Mouse (Mus musculus) cerebellum, postnatal 10 days (tissue): Measurements from ENCODE around the gene Esp31.

ENCODE experiments used
- DNase-seq, 2 experiments: peaks; one replicate each; pipeline ENCODE4 v3.0.0; 2021; ENCODE audit warnings: mixed read lengths in 2 of 2

Esp31 gene

GRCm38 (mm10) chr17:38639147-38639546 is at the start of gene Esp31:
Gene Esp31, plus strand, starts transcription at chr17:38639447.
- no peak for DNase-seq
